Mouse (Mus musculus) 3T3-L1 (cell line): Measurements from ENCODE around the gene Phf24.

ENCODE experiments used
- DNase-seq: peaks from one replicate; pipeline ENCODE4 v3.0.0-alpha.2; 2015; ENCODE audit warnings: low read depth, low spot score

The Phf24 gene

GRCm38 (mm10) chr4:42913391-42913790 lies 3.1 kb upstream of the Phf24 start:
- DNase-seq, result no peak

GRCm38 (mm10) chr4:42915311-42915710 lies 1.1 kb upstream of the Phf24 start:
- DNase-seq, result no peak

- no peak for DNase-seq
Observed at GRCm38 (mm10) chr4:42915966-42916365, 494 bp upstream of the Phf24 start.

GRCm38 (mm10) chr4:42917402-42917774 lies 928 bp downstream of the Phf24 start:
- DNase-seq, result no peak

- DNase-seq, result no peak
Observed at GRCm38 (mm10) chr4:42920726-42921125, 4.3 kb downstream of the Phf24 start.

- DNase-seq, result no peak
Observed at GRCm38 (mm10) chr4:42921536-42921935, 5.1 kb downstream of the Phf24 start.

GRCm38 (mm10) chr4:42922056-42922455 lies 5.6 kb downstream of the Phf24 start:
- DNase-seq, result no peak

- no peak for DNase-seq
Observed at GRCm38 (mm10) chr4:42922461-42922860, 6.0 kb downstream of the Phf24 start.

- no peak for DNase-seq
Observed at GRCm38 (mm10) chr4:42924095-42924710, 7.7 kb downstream of the Phf24 start.

- no peak for DNase-seq
Observed at GRCm38 (mm10) chr4:42928209-42928608, 11.7 kb downstream of the Phf24 start.

- no peak for DNase-seq
Observed at GRCm38 (mm10) chr4:42928952-42929351, 12.5 kb downstream of the Phf24 start.

GRCm38 (mm10) chr4:42932229-42932969 lies 15.9 kb downstream of the Phf24 start:
- no peak for DNase-seq

- no peak for DNase-seq
Observed at GRCm38 (mm10) chr4:42933630-42934029, 17.2 kb downstream of the Phf24 start.

- DNase-seq, result peak; percentile 48
Observed at GRCm38 (mm10) chr4:42941396-42941795, 24.9 kb downstream of the Phf24 start.

- no peak for DNase-seq
Observed at GRCm38 (mm10) chr4:42943341-42943740, 26.9 kb downstream of the Phf24 start.

GRCm38 (mm10) chr4:42944185-42944584 lies 27.7 kb downstream of the Phf24 start:
- no peak for DNase-seq

- peak; percentile 71 for DNase-seq
Observed at GRCm38 (mm10) chr4:42945043-42945442, 28.6 kb downstream of the Phf24 start.

GRCm38 (mm10) chr4:42945445-42945844 lies 29.0 kb downstream of the Phf24 start:
- DNase-seq, result no peak

- peak; percentile 79 for DNase-seq
Observed at GRCm38 (mm10) chr4:42945952-42946351, 29.5 kb downstream of the Phf24 start.

GRCm38 (mm10) chr4:42946733-42947290 lies 30.4 kb downstream of the Phf24 start:
- DNase-seq, result no peak

- no peak for DNase-seq
Observed at GRCm38 (mm10) chr4:42948527-42948926, 32.1 kb downstream of the Phf24 start.

GRCm38 (mm10) chr4:42949051-42949675 lies 32.7 kb downstream of the Phf24 start:
- no peak for DNase-seq

GRCm38 (mm10) chr4:42949676-42950051 lies 33.2 kb downstream of the Phf24 start, which contains the start of gene Dnajb5:
Gene Dnajb5 (plus strand): TSS chr4:42949814.
- peak; percentile 97 for DNase-seq
